Comparison of ENCODE assay signal across 8 mouse cellular contexts in genomic region chr16:17532271-17532670, GRCm38 (mm10). TPM values are rescaled to one million over a fixed set of nuclear protein-coding genes. Genes with fewer than 3 reads are reported as not detected.
DNase-seq lines count a peak whose midpoint lies in the region; ATAC-seq and TF ChIP-seq lines count a peak whose summit lies in the region.

No protein-coding gene starts in this region.

- H3K27ac ChIP-seq in heart, adult 2 months, result no peak overlapping the region
- no peak overlapping the region for H3K27ac ChIP-seq in embryonic facial prominence, embryonic 14.5 days (replicated peaks; ENCODE audit: low read depth, low read length)
- H3K27ac ChIP-seq in lung, postnatal 0 days (ENCODE audit: low read length), result no peak overlapping the region
- no peak overlapping the region for H3K27ac ChIP-seq in heart, embryonic 12.5 days (ENCODE audit: poor library complexity, severe bottlenecking)
- no peak overlapping the region for H3K27ac ChIP-seq in heart, embryonic 10.5 days

- H3K27me3 ChIP-seq in heart, adult 2 months (ENCODE audit: control insufficient read depth, insufficient read depth, low read length), result no peaks in the 10 kb centered on the region
- H3K27me3 ChIP-seq in embryonic facial prominence, embryonic 14.5 days (replicated peaks; ENCODE audit: control insufficient read depth, insufficient read depth, low read length), result no peaks in the 10 kb centered on the region
- H3K27me3 ChIP-seq in lung, postnatal 0 days (replicated peaks; ENCODE audit: insufficient read depth, low read length), result no peaks in the 10 kb centered on the region
- H3K27me3 ChIP-seq in heart, embryonic 12.5 days (replicated peaks), result no peaks in the 10 kb centered on the region
- no peaks in the 10 kb centered on the region for H3K27me3 ChIP-seq in heart, embryonic 10.5 days (ENCODE audit: insufficient read depth, poor library complexity, severe bottlenecking)

- H3K4me1 ChIP-seq in heart, adult 2 months (ENCODE audit: control insufficient read depth, insufficient read depth, low read length), result peaks cover 4% of the 10 kb centered on the region; the same call in 1 of the 2 replicates
- peaks cover 11% of the 10 kb centered on the region; the same call in 1 of the 2 replicates for H3K4me1 ChIP-seq in embryonic facial prominence, embryonic 14.5 days (ENCODE audit: control insufficient read depth, insufficient read depth, low read length)
- peaks cover 10% of the 10 kb centered on the region; the same call in 1 of the 2 replicates for H3K4me1 ChIP-seq in lung, postnatal 0 days (ENCODE audit: insufficient read depth, low read depth, low read length)
- H3K4me1 ChIP-seq in heart, embryonic 12.5 days (replicated peaks), result peaks cover 16% of the 10 kb centered on the region
- peaks cover 26% of the 10 kb centered on the region for H3K4me1 ChIP-seq in heart, embryonic 10.5 days

- intact Hi-C loops in heart, adult 2 months (cut with DNase I), result no loop called here
- intact Hi-C loops in heart, postnatal 25 days (cut with DNase I), result no loop called here

- H3K36me3 ChIP-seq in heart, adult 2 months (ENCODE audit: control insufficient read depth, insufficient read depth, low read length), result no peaks in the 10 kb centered on the region
- H3K36me3 ChIP-seq in embryonic facial prominence, embryonic 14.5 days (ENCODE audit: control insufficient read depth, insufficient read depth, low read length), result peaks cover 23% of the 10 kb centered on the region
- peaks cover 14% of the 10 kb centered on the region for H3K36me3 ChIP-seq in lung, postnatal 0 days (ENCODE audit: insufficient read depth, low read length)
- peaks cover 16% of the 10 kb centered on the region for H3K36me3 ChIP-seq in heart, embryonic 12.5 days
- H3K36me3 ChIP-seq in heart, embryonic 10.5 days, result peaks cover 18% of the 10 kb centered on the region

- DNase-seq in heart, adult 2 months, result no peak
- DNase-seq in heart, postnatal 25 days (ENCODE audit: low spot score), result no peak
- DNase-seq in ES-CJ7 (ENCODE audit: low read depth, low spot score), result peak; percentile 78
- DNase-seq in embryonic facial prominence, embryonic 14.5 days (ENCODE audit: low spot score), result peak; percentile 14
- peak; percentile 26 for DNase-seq in lung, postnatal 0 days (ENCODE audit: low spot score)
- no peak for DNase-seq in thymus, postnatal 4 days
- DNase-seq in heart, embryonic 10.5 days (ENCODE audit: low spot score), result no peak

- 54% methylated on average over 4 of the region's 4 CpGs for WGBS in heart, adult 2 months
- 70% methylated on average over 4 of the region's 4 CpGs for WGBS in embryonic facial prominence, embryonic 14.5 days
- WGBS in lung, postnatal 0 days, result 55% methylated on average over 4 of the region's 4 CpGs
- 40% methylated on average over 4 of the region's 4 CpGs for WGBS in heart, embryonic 12.5 days
- 46% methylated on average over 4 of the region's 4 CpGs for WGBS in heart, embryonic 10.5 days

- ATAC-seq in embryonic facial prominence, embryonic 14.5 days (ENCODE audit: low read depth), result no peak
- no peak for ATAC-seq in lung, postnatal 0 days
- ATAC-seq in heart, embryonic 12.5 days (ENCODE audit: insufficient number of reproducible peaks, low FRiP score), result no peak

- no peak for TF ChIP-seq EP300 in heart, adult 2 months (IDR thresholded peaks at IDR 0.05; ENCODE audit: insufficient read depth, low read depth, low read length)
- TF ChIP-seq EP300 in lung, postnatal 0 days (IDR thresholded peaks at IDR 0.05), result no peak

- TF ChIP-seq CTCF in heart, adult 2 months (IDR thresholded peaks at IDR 0.05), result peak; percentile 47
- TF ChIP-seq CTCF in lung, postnatal 0 days (IDR thresholded peaks at IDR 0.05), result peak; percentile 66

- H3K79me2 ChIP-seq in heart, adult 2 months (replicated peaks; ENCODE audit: control insufficient read depth, insufficient read depth, low read length), result no peaks in the 10 kb centered on the region

- no peaks in the 10 kb centered on the region for H3K9me3 ChIP-seq in embryonic facial prominence, embryonic 14.5 days (ENCODE audit: control insufficient read depth, low read length)
- H3K9me3 ChIP-seq in lung, postnatal 0 days (ENCODE audit: low read length), result no peaks in the 10 kb centered on the region
- H3K9me3 ChIP-seq in heart, embryonic 12.5 days (replicated peaks), result 0 out of 2 replicates have a peak, but pooled peaks cover 2% of the 10 kb centered on the region
- no peaks in the 10 kb centered on the region for H3K9me3 ChIP-seq in heart, embryonic 10.5 days

- H3K4me3 ChIP-seq in heart, adult 2 months, result no peak overlapping the region
- H3K4me3 ChIP-seq in embryonic facial prominence, embryonic 14.5 days (ENCODE audit: low read depth, low read length), result no peak overlapping the region
- H3K4me3 ChIP-seq in lung, postnatal 0 days (ENCODE audit: low read depth, low read length), result no peak overlapping the region
- H3K4me3 ChIP-seq in heart, embryonic 12.5 days, result no peak overlapping the region
- no peak overlapping the region for H3K4me3 ChIP-seq in heart, embryonic 10.5 days

- no peak overlapping the region for H3K4me2 ChIP-seq in embryonic facial prominence, embryonic 14.5 days (ENCODE audit: low read depth, low read length)
- H3K4me2 ChIP-seq in lung, postnatal 0 days (replicated peaks; ENCODE audit: low read depth, low read length), result no peak overlapping the region
- H3K4me2 ChIP-seq in heart, embryonic 12.5 days, result no peak overlapping the region

- no peak overlapping the region for H3K9ac ChIP-seq in heart, adult 2 months (ENCODE audit: low read depth, low read length)
- H3K9ac ChIP-seq in embryonic facial prominence, embryonic 14.5 days (ENCODE audit: low read depth, low read length), result no peak overlapping the region
- no peak overlapping the region for H3K9ac ChIP-seq in lung, postnatal 0 days (replicated peaks; ENCODE audit: low read depth)
- H3K9ac ChIP-seq in heart, embryonic 12.5 days, result no peak overlapping the region

- TF ChIP-seq POLR2A in heart, adult 2 months (IDR thresholded peaks at IDR 0.05; ENCODE audit: insufficient read depth, low read depth, low read length), result no peak

RNA-seq across cellular contexts. Expression of gene Thap7, which starts 1.3 kb away (rescaled TPM):
- total RNA-seq in heart, adult 2 months (2021), result 10 to 100 TPM; 13.3 to 16.0 TPM
- polyA plus RNA-seq in heart, adult 2 months (2012; rRNA removed), result 32.2 and 32.3 TPM in 2 replicates
- total RNA-seq in heart, postnatal 25 days (2021), result 10 to 100 TPM; 13.1 to 14.7 TPM
- 50.9 and 54.9 TPM in 2 replicates for polyA plus RNA-seq in embryonic facial prominence, embryonic 14.5 days (2014; fragmentation: Nextera tagmentation; extraction: Ambion mirVana)
- polyA plus RNA-seq in lung, postnatal 0 days (2015; fragmentation: Nextera tagmentation; extraction: Ambion mirVana), result 49.5 and 53.4 TPM in 2 replicates
- polyA plus RNA-seq in heart, embryonic 12.5 days (2016; fragmentation: Nextera tagmentation; extraction: Ambion mirVana), result 35.9 and 37.0 TPM in 2 replicates
- 40.8 and 48.4 TPM in 2 replicates for polyA plus RNA-seq in heart, embryonic 10.5 days (2016; fragmentation: Nextera tagmentation; extraction: Ambion mirVana)

RNA-seq across cellular contexts. Expression of gene Lztr1, which starts 23.8 kb away (rescaled TPM):
- total RNA-seq in heart, adult 2 months (2021), result 10 to 100 TPM; 24.3 to 28.5 TPM
- 98.0 and 104 TPM in 2 replicates for polyA plus RNA-seq in heart, adult 2 months (2012; rRNA removed)
- 10 to 100 TPM; 34.3 to 35.0 TPM for total RNA-seq in heart, postnatal 25 days (2021)
- 70.4 and 77.2 TPM in 2 replicates for polyA plus RNA-seq in embryonic facial prominence, embryonic 14.5 days (2014; fragmentation: Nextera tagmentation; extraction: Ambion mirVana)
- 63.3 and 64.7 TPM in 2 replicates for polyA plus RNA-seq in lung, postnatal 0 days (2015; fragmentation: Nextera tagmentation; extraction: Ambion mirVana)
- polyA plus RNA-seq in heart, embryonic 12.5 days (2016; fragmentation: Nextera tagmentation; extraction: Ambion mirVana), result 49.2 and 56.6 TPM in 2 replicates
- 60.0 and 69.8 TPM in 2 replicates for polyA plus RNA-seq in heart, embryonic 10.5 days (2016; fragmentation: Nextera tagmentation; extraction: Ambion mirVana)

RNA-seq across cellular contexts. Expression of gene Lrrc74b, which starts 28.8 kb away (rescaled TPM):
- total RNA-seq in heart, adult 2 months (2021), result not detected
- polyA plus RNA-seq in heart, adult 2 months (2012; rRNA removed), result 0.12 and 0.61 TPM in 2 replicates
- under 1 TPM in 1 of 2 experiments, not detected in 1; 0.17 TPM for total RNA-seq in heart, postnatal 25 days (2021)
- polyA plus RNA-seq in embryonic facial prominence, embryonic 14.5 days (2014; fragmentation: Nextera tagmentation; extraction: Ambion mirVana), result 0.69 and 1.8 TPM in 2 replicates
- 5.3 and 7.7 TPM in 2 replicates for polyA plus RNA-seq in lung, postnatal 0 days (2015; fragmentation: Nextera tagmentation; extraction: Ambion mirVana)
- polyA plus RNA-seq in heart, embryonic 12.5 days (2016; fragmentation: Nextera tagmentation; extraction: Ambion mirVana), result 0.09 and 0.23 TPM in 2 replicates
- 0.12 and 0.26 TPM in 2 replicates for polyA plus RNA-seq in heart, embryonic 10.5 days (2016; fragmentation: Nextera tagmentation; extraction: Ambion mirVana)

RNA-seq across cellular contexts. Expression of gene P2rx6, which starts 29.4 kb away (rescaled TPM):
- total RNA-seq in heart, adult 2 months (2021), result under 1 TPM; 0.78 to 0.89 TPM
- 2.9 and 3.7 TPM in 2 replicates for polyA plus RNA-seq in heart, adult 2 months (2012; rRNA removed)
- total RNA-seq in heart, postnatal 25 days (2021), result under 1 TPM; 0.50 to 0.83 TPM
- polyA plus RNA-seq in embryonic facial prominence, embryonic 14.5 days (2014; fragmentation: Nextera tagmentation; extraction: Ambion mirVana), result 0.84 and 1.5 TPM in 2 replicates
- 3.3 and 3.6 TPM in 2 replicates for polyA plus RNA-seq in lung, postnatal 0 days (2015; fragmentation: Nextera tagmentation; extraction: Ambion mirVana)
- polyA plus RNA-seq in heart, embryonic 12.5 days (2016; fragmentation: Nextera tagmentation; extraction: Ambion mirVana), result 0.86 and 1.2 TPM in 2 replicates
- 0.39 and 0.73 TPM in 2 replicates for polyA plus RNA-seq in heart, embryonic 10.5 days (2016; fragmentation: Nextera tagmentation; extraction: Ambion mirVana)

RNA-seq across cellular contexts. Expression of gene Aifm3, which starts 42.9 kb away (rescaled TPM):
- total RNA-seq in heart, adult 2 months (2021), result under 1 TPM in 1 of 2 experiments, not detected in 1; 0.14 TPM
- 0.08 and 0.09 TPM in 2 replicates for polyA plus RNA-seq in heart, adult 2 months (2012; rRNA removed)
- total RNA-seq in heart, postnatal 25 days (2021), result under 1 TPM in 1 of 2 experiments, not detected in 1; 0.28 TPM
- polyA plus RNA-seq in embryonic facial prominence, embryonic 14.5 days (2014; fragmentation: Nextera tagmentation; extraction: Ambion mirVana), result 2.4 and 4.9 TPM in 2 replicates
- 2.8 and 3.5 TPM in 2 replicates for polyA plus RNA-seq in lung, postnatal 0 days (2015; fragmentation: Nextera tagmentation; extraction: Ambion mirVana)
- polyA plus RNA-seq in heart, embryonic 12.5 days (2016; fragmentation: Nextera tagmentation; extraction: Ambion mirVana), result 0.82 and 1.1 TPM in 2 replicates
- polyA plus RNA-seq in heart, embryonic 10.5 days (2016; fragmentation: Nextera tagmentation; extraction: Ambion mirVana), result 0.71 and 0.97 TPM in 2 replicates

Comparison
In these comparisons a context has a peak if more than half of its experiments do, and no peak if none do; other contexts are left out.
1. DNase-seq: peak in ES-CJ7 (single experiment), embryonic facial prominence, embryonic 14.5 days (single experiment) and lung, postnatal 0 days (single experiment); none in heart, adult 2 months (0 of 2), heart, postnatal 25 days (single experiment), thymus, postnatal 4 days (single experiment) and heart, embryonic 10.5 days (single experiment).